Mouse (Mus musculus) cortical plate, adult 2 months (tissue): Measurements from ENCODE around the gene Tesk2. TPM values are rescaled to one million over a fixed set of nuclear protein-coding genes. Genes with fewer than 3 reads are reported as not detected.

Experiments used
- H3K27ac ChIP-seq: fragments of 200-500 bp; 2 replicates; pipeline ENCODE4 v1.5.1; 2012; ENCODE audit warnings: low read length, control low read depth, inconsistent platforms; ENCODE audit not compliant: insufficient read depth
- H3K4me1 ChIP-seq: fragments of 200-500 bp; 2 replicates; pipeline ENCODE4 v1.6.1; 2011; ENCODE audit warnings: low read length; ENCODE audit not compliant: control insufficient read depth, insufficient read depth
- H3K4me3 ChIP-seq: fragments of 200-500 bp; 2 replicates; pipeline ENCODE4 v1.5.1; 2011; ENCODE audit warnings: mild to moderate bottlenecking, low read length, control low read depth; ENCODE audit not compliant: insufficient read depth
- CTCF ChIP-seq: fragments of 200-500 bp; IDR thresholded peaks from 2 replicates; pipeline ENCODE4 v1.5.1; 2011; ENCODE audit warnings: mild to moderate bottlenecking, control low read depth, low read length; ENCODE audit not compliant: insufficient read depth; ENCODE audit errors: extremely low read depth
- POLR2A ChIP-seq: fragments of 200-500 bp; IDR thresholded peaks from 2 replicates; pipeline ENCODE4 v1.6.1; 2011; ENCODE audit warnings: mild to moderate bottlenecking, low read length, control low read depth; ENCODE audit not compliant: insufficient read depth; ENCODE audit errors: extremely low read depth
- polyA plus RNA-seq: library from polyadenylated mRNA; depleted of rRNA; stranded (reverse); fragments of >200 nt; gene quantifications from 2 replicates; pipeline ENCODE4 v1.2.3, GENCODE M21; 2012

The Tesk2 gene
- polyA plus RNA-seq, 1 experiment: 7.5 TPM

DNA sequence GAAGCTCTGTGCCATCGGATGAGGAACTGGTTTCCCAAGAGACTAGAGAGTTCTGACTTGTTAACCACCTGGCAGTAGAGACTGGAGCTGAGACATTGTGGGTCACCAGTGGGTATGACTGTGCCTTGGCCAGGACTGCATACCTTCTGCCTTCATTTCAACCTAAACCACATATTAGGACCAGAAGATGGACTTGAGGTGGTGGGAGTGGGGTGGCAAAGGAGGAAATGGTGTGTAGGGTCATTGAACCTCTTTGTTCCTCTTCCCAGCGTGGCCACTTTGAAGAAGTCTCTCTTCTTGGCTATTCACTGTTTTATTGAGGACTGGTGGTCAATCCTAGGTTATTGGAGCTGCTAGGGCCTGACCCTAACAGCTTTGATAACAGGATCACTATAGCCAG, 60.6 kb downstream of the Tesk2 start:
- no peak for TF ChIP-seq CTCF
- no peak for TF ChIP-seq POLR2A
- Histone ChIP-seq H3K4me3 (no peak overlapping the region), H3K27ac (no peak overlapping the region), H3K4me1 (no peaks in the 10 kb centered on the region)

DNA sequence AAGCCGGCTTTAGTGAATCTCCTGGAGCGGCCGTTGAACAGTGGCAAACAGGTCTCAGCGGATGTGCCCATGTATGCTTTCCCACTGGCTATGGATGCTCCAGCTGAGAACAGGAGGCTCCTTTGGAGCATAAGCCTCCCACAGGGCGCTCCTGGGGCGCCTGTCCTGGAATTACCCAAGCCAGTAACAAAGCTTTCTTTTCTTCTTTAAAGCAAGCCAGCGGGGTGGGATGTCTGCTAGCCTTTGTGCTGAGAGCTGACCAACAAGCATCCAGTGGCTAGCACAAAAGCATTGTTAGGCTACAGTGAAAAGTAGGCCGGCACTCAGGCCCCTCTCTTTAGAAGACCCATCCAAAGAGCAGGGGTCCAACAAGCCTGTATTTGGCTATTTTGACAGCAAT, 61.4 kb downstream of the Tesk2 start:
- H3K4me3 ChIP-seq: no peak overlapping the region
- no peak for TF ChIP-seq POLR2A
- TF ChIP-seq CTCF: no peak
- no peaks in the 10 kb centered on the region for H3K4me1 ChIP-seq
- no peak overlapping the region for H3K27ac ChIP-seq

DNA sequence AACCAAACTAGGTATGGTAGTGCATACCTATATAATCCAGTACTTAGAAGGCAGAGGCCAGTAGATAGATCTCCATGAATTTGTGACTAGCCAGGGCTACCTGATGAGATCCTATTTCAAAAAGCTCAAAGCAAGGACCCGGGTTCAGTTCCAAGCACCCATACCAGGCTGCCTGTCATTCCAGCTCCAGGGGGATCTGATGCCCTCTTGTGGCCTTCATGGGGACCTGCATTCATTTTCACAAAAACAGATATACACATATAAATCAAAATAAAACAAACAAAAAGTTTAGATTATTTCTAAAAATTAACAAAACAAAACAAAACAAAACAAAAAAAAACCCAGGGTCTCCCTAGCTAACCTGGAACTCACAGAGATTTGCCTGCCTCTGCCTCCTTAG, 65.8 kb downstream of the Tesk2 start:
- TF ChIP-seq POLR2A (no peak), CTCF (no peak)
- no peaks in the 10 kb centered on the region; the same call in 1 of the 2 replicates for H3K4me1 ChIP-seq
- no peak overlapping the region for H3K4me3 ChIP-seq
- H3K27ac ChIP-seq: no peak overlapping the region

GRCm38 (mm10) chr4:116787985-116788760, 67.4 kb downstream of the Tesk2 start:
- Histone ChIP-seq H3K4me3 (no peak overlapping the region), H3K4me1 (no peaks in the 10 kb centered on the region; the same call in 1 of the 2 replicates), H3K27ac (no peak overlapping the region)
- peak; percentile 30; the same call in 1 of the 2 replicates for TF ChIP-seq CTCF
- no peak for TF ChIP-seq POLR2A

- no peak for TF ChIP-seq POLR2A
- TF ChIP-seq CTCF: peak; percentile 84
- H3K4me3 ChIP-seq: no peak overlapping the region
- no peak overlapping the region for H3K27ac ChIP-seq
- no peaks in the 10 kb centered on the region; the same call in 1 of the 2 replicates for H3K4me1 ChIP-seq
These were observed 68.2 kb downstream of the Tesk2 start for GRCm38 (mm10) chr4:116788956-116789355.

DNA sequence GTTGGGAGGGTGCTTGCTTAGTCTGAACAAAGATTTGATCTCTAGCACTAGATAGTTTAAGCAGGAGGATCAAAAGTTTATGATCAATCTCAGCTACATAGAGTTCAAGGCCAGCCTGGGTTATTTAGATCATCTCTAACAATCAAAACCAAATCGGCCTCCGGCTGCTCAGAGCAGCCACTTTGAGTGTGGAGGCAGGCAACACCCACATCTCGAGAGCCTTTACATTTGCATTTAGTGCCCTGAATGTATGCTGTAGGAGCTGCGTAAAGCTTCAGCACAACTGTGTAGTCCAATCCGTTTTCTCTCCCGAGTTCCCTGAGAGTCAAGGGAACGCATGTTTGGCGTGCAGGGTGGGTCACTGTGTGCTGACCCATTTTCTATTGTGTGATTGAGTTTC, 71.7 kb downstream of the Tesk2 start:
- TF ChIP-seq CTCF (no peak), POLR2A (no peak)
- no peaks in the 10 kb centered on the region; the same call in 1 of the 2 replicates for H3K4me1 ChIP-seq
- H3K4me3 ChIP-seq: no peak overlapping the region
- H3K27ac ChIP-seq: no peak overlapping the region

DNA sequence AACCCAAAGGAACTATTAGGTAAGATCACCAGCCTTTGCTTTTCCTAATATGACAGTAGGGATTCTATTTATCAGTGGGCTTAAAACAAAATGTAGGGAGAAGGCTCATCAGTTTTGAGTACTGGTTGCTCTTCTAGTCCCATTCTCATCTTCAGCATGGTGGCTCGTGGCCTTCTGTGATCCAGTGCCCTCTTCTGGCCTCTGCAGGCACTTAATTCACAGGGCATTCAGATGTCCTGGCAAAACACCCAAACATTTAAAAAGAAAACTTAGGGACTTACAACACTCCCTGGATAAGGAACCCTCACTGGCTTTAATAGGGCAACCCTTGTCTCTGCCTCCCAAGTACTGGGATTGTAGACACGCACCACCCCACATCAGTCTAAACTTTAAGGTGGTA, 73.5 kb downstream of the Tesk2 start:
- Histone ChIP-seq H3K4me1 (no peaks in the 10 kb centered on the region), H3K27ac (no peak overlapping the region), H3K4me3 (no peak overlapping the region)
- TF ChIP-seq POLR2A: no peak
- TF ChIP-seq CTCF: 0 out of 2 replicates have a peak, but pooled peaks have one; percentile 3

DNA sequence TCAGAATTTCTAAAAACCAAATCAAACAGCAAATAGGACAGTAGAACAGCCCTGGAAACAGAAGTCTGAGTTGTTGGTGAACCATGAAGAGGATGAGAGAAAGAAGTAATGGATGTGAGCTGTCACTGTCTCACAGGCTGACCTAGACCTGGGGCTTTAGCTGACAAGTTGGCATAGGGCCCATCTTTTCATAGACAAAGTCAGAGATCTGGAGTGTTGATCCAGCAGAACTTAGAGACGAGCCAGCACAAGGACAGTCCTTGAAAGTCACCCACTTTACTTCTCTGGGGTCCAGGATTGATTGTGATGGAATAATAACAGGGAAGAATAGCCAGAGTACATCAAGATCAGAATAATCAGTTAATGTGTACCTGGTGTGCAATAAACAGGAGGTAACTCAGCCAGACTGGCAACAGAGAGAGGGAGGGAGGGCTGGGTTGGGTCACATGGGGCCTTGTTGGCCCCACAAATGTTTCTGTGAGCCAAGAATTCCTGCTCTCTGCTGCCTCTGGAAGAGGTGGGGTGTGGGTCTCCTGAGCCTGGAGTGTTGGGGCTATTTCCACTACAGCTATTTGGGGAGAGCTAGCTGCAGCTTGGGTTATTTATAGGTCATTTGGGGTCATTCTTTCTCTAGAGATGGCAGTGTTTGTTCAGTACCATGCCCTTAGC, 75.8 kb downstream of the Tesk2 start:
- Histone ChIP-seq H3K27ac (no peak overlapping the region), H3K4me1 (no peaks in the 10 kb centered on the region), H3K4me3 (no peak overlapping the region)
- TF ChIP-seq POLR2A (no peak), CTCF (no peak)

DNA sequence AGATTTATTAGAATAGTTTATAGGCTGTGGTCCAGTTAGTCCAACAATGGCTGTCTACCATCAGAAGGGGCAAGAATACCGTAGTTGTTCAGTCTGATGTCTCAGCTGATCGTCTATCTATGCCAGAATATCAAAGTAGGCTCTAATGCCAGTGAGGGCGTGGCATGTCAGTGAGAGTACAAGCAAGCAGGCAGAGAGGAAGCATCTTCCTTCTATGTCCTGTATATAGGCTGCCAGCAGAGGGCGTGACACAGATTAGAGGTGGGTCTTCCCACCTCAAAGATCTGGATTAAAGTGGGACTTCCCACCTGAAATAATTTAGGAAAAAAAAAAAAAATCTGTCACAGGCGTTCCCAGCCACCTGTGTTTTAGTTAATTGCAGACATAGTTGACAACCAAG, 79.2 kb downstream of the Tesk2 start:
- Histone ChIP-seq H3K27ac (no peak overlapping the region), H3K4me3 (no peak overlapping the region), H3K4me1 (no peaks in the 10 kb centered on the region)
- TF ChIP-seq POLR2A (no peak), CTCF (peak; percentile 34)
